Mouse (Mus musculus) small intestine, adult 2 months (tissue): Measurements from ENCODE around the gene Hoxa10.

ENCODE experiments used
- CTCF ChIP-seq: fragments of 200-500 bp; IDR thresholded peaks from 2 replicates; pipeline ENCODE4 v1.5.1; 2012; ENCODE audit warnings: low read depth, mild to moderate bottlenecking, control low read depth, inconsistent platforms, low read length, moderate library complexity, mixed read lengths; ENCODE audit not compliant: insufficient replicate concordance, insufficient read length; ENCODE audit errors: extremely low read depth
- POLR2A ChIP-seq: fragments of 200-500 bp; IDR thresholded peaks from 2 replicates; pipeline ENCODE4 v1.6.1; 2012; ENCODE audit warnings: low read depth, mild to moderate bottlenecking, control low read depth, inconsistent platforms, low read length, moderate library complexity

DNA sequence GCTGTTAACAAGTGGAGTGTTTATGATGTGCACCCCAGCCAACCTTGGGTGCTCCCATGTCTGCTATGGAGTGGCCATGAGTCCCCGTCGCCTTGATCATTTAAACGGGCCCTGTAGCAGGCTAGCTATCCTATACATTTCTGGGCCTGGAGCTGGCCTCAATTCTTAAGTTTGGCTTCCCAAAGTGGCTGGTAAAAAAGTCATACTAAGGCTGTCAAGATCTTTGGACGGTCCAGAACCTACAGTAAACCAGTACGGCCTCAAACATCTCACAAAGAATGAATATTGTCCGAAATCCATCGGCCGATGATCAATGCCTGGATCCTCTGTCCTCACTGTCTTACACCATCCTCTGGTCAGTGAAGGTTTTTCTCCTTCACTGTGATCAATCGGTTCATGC is 5.4 kb downstream of the Hoxa10 start:
- TF ChIP-seq CTCF (no peak), POLR2A (no peak)
